Mouse (Mus musculus) liver, postnatal 0 days (tissue): ENCODE measurements around the gene Gm7697.
"Not testable (repeated sequence)": the region's sequence is repeated elsewhere in the genome, so short reads cannot be mapped to it uniquely, and the experiment has no call there.

Experiments
- CTCF ChIP-seq: sonication (generic); IDR thresholded peaks from 2 replicates; pipeline ENCODE4 v1.5.1; 2016; ENCODE audit warnings: antibody characterized with exemption, low read depth
- EP300 ChIP-seq: IDR thresholded peaks from 2 replicates; pipeline ENCODE4 v1.6.1; 2016; ENCODE audit warnings: antibody characterized with exemption, low read depth, mild to moderate bottlenecking

DNA sequence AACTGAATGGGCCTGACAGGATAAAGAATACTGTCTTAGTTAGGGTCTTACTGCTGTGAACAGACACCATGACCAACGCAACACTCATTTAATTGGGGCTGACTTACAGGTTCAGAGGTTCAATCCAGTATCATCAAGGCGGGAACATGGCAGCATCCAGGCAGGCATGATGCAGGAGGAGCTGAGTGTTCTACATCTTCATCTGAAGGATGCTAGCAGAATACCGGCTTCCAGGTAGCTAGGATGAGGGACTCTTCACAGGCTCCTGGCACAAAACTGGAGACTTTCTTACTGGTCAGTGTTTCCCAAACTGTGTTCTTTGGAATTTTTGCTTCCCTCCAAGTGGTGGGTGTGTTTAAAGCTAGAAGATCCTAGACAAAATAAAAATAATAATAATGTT, 25.3 kb upstream of the Gm7697 start:
- TF ChIP-seq CTCF, EP300: not testable (repeated sequence)
